Mouse (Mus musculus) lung, embryonic 15.5 days (tissue): ENCODE data around the gene Erv3. TPM values are rescaled to one million over a fixed set of nuclear protein-coding genes. Genes with fewer than 3 reads are reported as not detected.

ENCODE experiments used
- ATAC-seq: fragments of 200-750 bp; cut with Nextera tagmentation; 2 replicates; pipeline ENCODE4 v1.8.0; 2017; ENCODE audit warnings: moderate number of reproducible peaks, borderline replicate concordance; ENCODE audit not compliant: low FRiP score, low TSS enrichment; ENCODE audit errors: extremely low read depth
- H3K27ac ChIP-seq: fragments of 300-500 bp; sonication (generic); 2 replicates; pipeline ENCODE4 v1.5.1; 2015; ENCODE audit warnings: moderate library complexity, mild to moderate bottlenecking, inconsistent platforms
- H3K27me3 ChIP-seq: fragments of 300-500 bp; sonication (generic); 2 replicates; pipeline ENCODE4 v1.6.1; 2015; ENCODE audit warnings: inconsistent platforms
- H3K36me3 ChIP-seq: fragments of 300-500 bp; sonication (generic); 2 replicates; pipeline ENCODE4 v1.6.1; 2015; ENCODE audit warnings: inconsistent platforms
- H3K4me1 ChIP-seq: fragments of 300-500 bp; sonication (generic); 2 replicates; pipeline ENCODE4 v1.6.1; 2015; ENCODE audit warnings: inconsistent platforms
- H3K4me2 ChIP-seq: fragments of 300-500 bp; sonication (generic); 2 replicates; pipeline ENCODE4 v1.6.1; 2015; ENCODE audit warnings: inconsistent platforms, mild to moderate bottlenecking, moderate library complexity
- H3K4me3 ChIP-seq: fragments of 300-500 bp; sonication (generic); 2 replicates; pipeline ENCODE4 v1.5.1; 2015; ENCODE audit warnings: mild to moderate bottlenecking, inconsistent platforms
- H3K9ac ChIP-seq: fragments of 300-500 bp; sonication (generic); 2 replicates; pipeline ENCODE4 v1.6.1; 2015; ENCODE audit warnings: inconsistent platforms
- H3K9me3 ChIP-seq: fragments of 300-500 bp; sonication (generic); 2 replicates; pipeline ENCODE4 v1.6.1; 2016; ENCODE audit warnings: inconsistent platforms
- WGBS: fragments of 180-500 bp; shearing (Covaris S2); methylation state at CpG from one replicate; pipeline ENCODE4 v1.1.7; 2015; 5-methylcytosine and 5-hydroxymethylcytosine counted together
- polyA plus RNA-seq: library from polyadenylated mRNA; unstranded; fragments of >200 nt; fragmentation: Nextera tagmentation; extraction: Ambion mirVana; gene quantifications from 2 replicates; pipeline ENCODE4 v1.2.1, GENCODE M21; 2015

Erv3 gene
- polyA plus RNA-seq, 1 experiment from 2014 or later: not detected

GRCm38 (mm10) chr2:131895106-131895505 lies 35.6 kb upstream of the Erv3 start:
- H3K4me1 ChIP-seq: peaks cover 20% of the 10 kb centered on the region
- WGBS: 81% methylated on average over 2 of the region's 2 CpGs
- no peak for ATAC-seq
- H3K4me2 ChIP-seq: no peak overlapping the region
- H3K9me3 ChIP-seq: no peaks in the 10 kb centered on the region
- H3K27me3 ChIP-seq: no peaks in the 10 kb centered on the region
- H3K9ac ChIP-seq: no peak overlapping the region
- no peaks in the 10 kb centered on the region for H3K36me3 ChIP-seq
- H3K27ac ChIP-seq: no peak overlapping the region
- H3K4me3 ChIP-seq: no peak overlapping the region

DNA sequence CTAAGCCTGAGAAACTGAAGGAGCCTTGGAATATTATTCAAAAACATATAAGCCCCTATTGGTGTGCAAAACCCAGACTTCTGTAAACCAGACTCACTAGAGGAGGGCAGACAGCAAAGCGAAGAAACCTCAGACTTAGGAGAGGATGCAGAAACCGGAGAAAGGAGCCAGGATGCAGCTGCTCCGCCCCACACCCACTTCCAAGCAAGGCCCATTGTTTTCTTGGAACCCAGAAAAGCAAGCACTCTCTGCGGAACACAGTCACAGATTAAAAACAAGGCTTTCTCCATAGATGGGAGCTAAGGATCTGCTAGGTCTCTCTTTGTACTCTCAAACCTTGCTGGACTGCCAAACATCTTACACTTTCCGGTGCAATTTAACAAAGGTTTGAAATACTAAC lies 33.0 kb upstream of the Erv3 start:
- H3K9ac ChIP-seq: no peak overlapping the region
- WGBS: 43% methylated on average over 5 of the region's 5 CpGs
- H3K9me3 ChIP-seq: no peaks in the 10 kb centered on the region
- no peaks in the 10 kb centered on the region for H3K36me3 ChIP-seq
- no peak overlapping the region for H3K4me3 ChIP-seq
- peaks cover 33% of the 10 kb centered on the region for H3K4me1 ChIP-seq
- 0 out of 2 replicates have a peak, but pooled peaks have one; percentile 39 for ATAC-seq
- H3K4me2 ChIP-seq: no peak overlapping the region
- no peaks in the 10 kb centered on the region for H3K27me3 ChIP-seq
- H3K27ac ChIP-seq: peak overlapping the region; percentile 77

DNA sequence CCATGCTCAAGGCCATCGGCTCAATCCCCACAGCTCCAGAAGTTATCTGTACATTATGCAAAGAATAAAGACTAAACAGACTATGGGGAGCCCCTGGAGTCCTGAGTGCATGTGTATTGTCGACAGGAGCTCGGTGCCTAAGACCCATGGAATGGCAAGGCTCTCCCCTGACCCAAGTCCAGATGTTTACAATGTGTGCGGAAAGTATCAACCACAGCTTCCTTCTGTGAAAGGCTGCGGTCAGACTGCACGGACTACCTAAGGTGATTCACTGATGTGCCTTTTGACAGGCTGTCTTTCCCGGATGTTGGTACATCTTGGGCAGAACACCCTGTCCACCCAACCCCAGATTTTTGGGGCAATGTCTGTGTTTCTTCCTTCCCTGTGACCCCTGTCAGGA lies 28.7 kb upstream of the Erv3 start:
- Histone ChIP-seq H3K27me3 (no peaks in the 10 kb centered on the region), H3K9me3 (no peaks in the 10 kb centered on the region), H3K9ac (no peak overlapping the region), H3K4me2 (no peak overlapping the region), H3K36me3 (no peaks in the 10 kb centered on the region), H3K4me3 (no peak overlapping the region), H3K4me1 (peaks cover 33% of the 10 kb centered on the region), H3K27ac (no peak overlapping the region)
- ATAC-seq: 0 out of 2 replicates have a peak, but pooled peaks have one; percentile 35
- 25% methylated on average over 7 of the region's 7 CpGs for WGBS

DNA sequence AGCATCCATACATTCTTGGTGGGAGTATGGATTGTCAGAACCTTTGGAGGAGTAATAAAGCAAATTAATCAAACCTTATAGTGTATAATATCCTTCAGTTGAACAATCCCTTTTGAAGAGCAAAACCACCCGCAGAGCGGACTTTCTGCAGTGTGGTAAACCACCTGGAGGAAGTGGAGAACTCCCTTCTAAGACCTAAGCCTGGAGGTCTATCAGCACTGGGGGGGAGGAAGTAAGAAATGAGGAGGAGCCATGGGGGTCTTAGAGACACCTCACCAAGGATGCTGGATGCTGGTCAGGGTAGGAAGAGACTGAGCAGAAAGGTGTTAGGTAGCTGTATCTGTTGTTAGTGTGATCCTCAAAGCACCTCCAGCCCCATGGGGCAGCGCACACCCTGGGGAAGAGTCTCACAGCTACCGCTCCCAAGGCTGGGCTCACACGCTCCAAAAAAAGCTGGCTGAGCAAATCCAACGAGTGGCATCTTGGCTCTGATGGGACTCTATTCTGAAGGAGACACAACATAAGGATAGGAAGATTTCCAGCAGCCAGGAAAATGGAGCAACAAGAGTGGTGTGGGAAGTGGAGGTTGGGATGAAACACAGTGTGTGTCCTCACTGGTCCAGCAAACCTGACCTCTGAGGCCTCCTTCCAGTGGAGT lies 27.1 kb upstream of the Erv3 start:
- WGBS: 77% methylated on average over 6 of the region's 6 CpGs
- peaks cover 25% of the 10 kb centered on the region for H3K4me1 ChIP-seq
- no peak overlapping the region for H3K9ac ChIP-seq
- ATAC-seq: no peak
- H3K36me3 ChIP-seq: no peaks in the 10 kb centered on the region
- H3K4me3 ChIP-seq: no peak overlapping the region
- no peaks in the 10 kb centered on the region for H3K27me3 ChIP-seq
- no peak overlapping the region for H3K4me2 ChIP-seq
- no peak overlapping the region for H3K27ac ChIP-seq
- no peaks in the 10 kb centered on the region for H3K9me3 ChIP-seq

GRCm38 (mm10) chr2:131883136-131883535 lies 23.6 kb upstream of the Erv3 start:
- H3K36me3 ChIP-seq: no peaks in the 10 kb centered on the region
- H3K4me1 ChIP-seq: peaks cover 2% of the 10 kb centered on the region; the same call in 1 of the 2 replicates
- WGBS: 38% methylated on average over 2 of the region's 2 CpGs
- H3K4me3 ChIP-seq: no peak overlapping the region
- H3K9me3 ChIP-seq: no peaks in the 10 kb centered on the region
- no peak overlapping the region for H3K4me2 ChIP-seq
- H3K27me3 ChIP-seq: no peaks in the 10 kb centered on the region
- no peak overlapping the region for H3K27ac ChIP-seq
- no peak for ATAC-seq
- no peak overlapping the region for H3K9ac ChIP-seq

DNA sequence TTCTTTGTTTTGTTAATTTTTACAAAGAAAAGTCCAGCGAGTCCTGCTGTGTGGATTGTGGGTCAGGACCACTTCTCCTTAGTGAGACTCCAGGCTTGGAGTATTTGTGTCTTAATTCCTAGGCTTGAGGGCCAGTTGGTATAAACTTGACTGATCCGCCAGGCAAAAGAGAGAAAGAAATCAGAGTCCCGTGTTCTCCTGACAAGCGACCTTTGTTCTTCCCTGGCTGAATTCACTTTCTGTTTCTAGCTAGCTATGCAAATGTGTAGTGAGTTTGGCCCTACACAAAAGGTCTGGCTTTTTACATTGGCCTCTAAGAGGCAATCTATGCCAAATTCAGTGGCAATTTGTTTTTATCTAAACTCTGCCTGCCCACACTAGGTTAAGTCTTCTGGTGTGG lies 22.2 kb upstream of the Erv3 start:
- H3K4me3 ChIP-seq: no peak overlapping the region
- H3K9me3 ChIP-seq: no peaks in the 10 kb centered on the region
- H3K9ac ChIP-seq: no peak overlapping the region
- H3K4me1 ChIP-seq: no peaks in the 10 kb centered on the region
- no peak overlapping the region for H3K4me2 ChIP-seq
- H3K36me3 ChIP-seq: no peaks in the 10 kb centered on the region
- WGBS: 60% methylated on average over 4 of the region's 4 CpGs
- H3K27ac ChIP-seq: no peak overlapping the region
- H3K27me3 ChIP-seq: no peaks in the 10 kb centered on the region
- no peak for ATAC-seq

- WGBS: 83% methylated on average over 7 of the region's 7 CpGs
- no peak for ATAC-seq
Observed at GRCm38 (mm10) chr2:131876551-131877265, 17.2 kb upstream of the Erv3 start.

GRCm38 (mm10) chr2:131873376-131873775 lies 13.8 kb upstream of the Erv3 start:
- no peaks in the 10 kb centered on the region for H3K36me3 ChIP-seq
- H3K27ac ChIP-seq: no peak overlapping the region
- H3K27me3 ChIP-seq: no peaks in the 10 kb centered on the region
- H3K4me1 ChIP-seq: no peaks in the 10 kb centered on the region
- WGBS: 83% methylated on average over 1 of the region's 1 CpGs
- no peak overlapping the region for H3K4me2 ChIP-seq
- ATAC-seq: no peak
- H3K4me3 ChIP-seq: no peak overlapping the region
- no peaks in the 10 kb centered on the region for H3K9me3 ChIP-seq
- no peak overlapping the region for H3K9ac ChIP-seq

More at GRCm38 (mm10) chr2:131876551-131877265, 17.2 kb upstream of the Erv3 start:
- H3K36me3 ChIP-seq: no peaks in the 10 kb centered on the region
- no peak overlapping the region for H3K4me2 ChIP-seq
- H3K4me1 ChIP-seq: no peaks in the 10 kb centered on the region
- H3K27ac ChIP-seq: no peak overlapping the region
- H3K9ac ChIP-seq: no peak overlapping the region
- H3K27me3 ChIP-seq: no peaks in the 10 kb centered on the region
- no peak overlapping the region for H3K4me3 ChIP-seq
- no peaks in the 10 kb centered on the region for H3K9me3 ChIP-seq

DNA sequence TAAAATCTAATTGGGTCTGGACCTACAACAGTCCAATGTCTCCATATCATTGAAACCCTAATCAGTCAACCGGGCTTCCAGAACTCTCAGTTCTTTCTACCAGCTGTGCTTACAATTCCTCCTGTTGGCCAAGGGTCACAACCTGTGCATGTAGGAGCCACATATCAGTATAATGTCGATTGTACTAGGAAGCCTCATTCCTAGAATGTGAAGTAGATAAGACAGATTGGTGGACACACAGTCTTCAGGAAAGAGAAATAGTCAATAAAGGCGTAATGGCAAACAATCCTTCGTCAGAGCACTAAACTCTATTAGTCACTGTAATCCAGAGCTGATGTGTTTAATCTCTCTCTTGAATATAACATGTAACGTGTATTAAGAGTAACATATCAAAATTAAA lies 9.4 kb upstream of the Erv3 start:
- ATAC-seq: no peak
- WGBS: 72% methylated on average over 5 of the region's 5 CpGs
- Histone ChIP-seq H3K4me3 (no peak overlapping the region), H3K27me3 (no peaks in the 10 kb centered on the region), H3K4me2 (no peak overlapping the region), H3K27ac (no peak overlapping the region), H3K9ac (no peak overlapping the region), H3K36me3 (no peaks in the 10 kb centered on the region), H3K4me1 (no peaks in the 10 kb centered on the region), H3K9me3 (no peaks in the 10 kb centered on the region)

GRCm38 (mm10) chr2:131866676-131867075 lies 7.1 kb upstream of the Erv3 start:
- H3K4me3 ChIP-seq: no peak overlapping the region
- no peaks in the 10 kb centered on the region for H3K27me3 ChIP-seq
- no peaks in the 10 kb centered on the region for H3K4me1 ChIP-seq
- no peak overlapping the region for H3K27ac ChIP-seq
- ATAC-seq: no peak
- H3K9ac ChIP-seq: no peak overlapping the region
- no peaks in the 10 kb centered on the region for H3K9me3 ChIP-seq
- no peak overlapping the region for H3K4me2 ChIP-seq
- no peaks in the 10 kb centered on the region for H3K36me3 ChIP-seq

DNA sequence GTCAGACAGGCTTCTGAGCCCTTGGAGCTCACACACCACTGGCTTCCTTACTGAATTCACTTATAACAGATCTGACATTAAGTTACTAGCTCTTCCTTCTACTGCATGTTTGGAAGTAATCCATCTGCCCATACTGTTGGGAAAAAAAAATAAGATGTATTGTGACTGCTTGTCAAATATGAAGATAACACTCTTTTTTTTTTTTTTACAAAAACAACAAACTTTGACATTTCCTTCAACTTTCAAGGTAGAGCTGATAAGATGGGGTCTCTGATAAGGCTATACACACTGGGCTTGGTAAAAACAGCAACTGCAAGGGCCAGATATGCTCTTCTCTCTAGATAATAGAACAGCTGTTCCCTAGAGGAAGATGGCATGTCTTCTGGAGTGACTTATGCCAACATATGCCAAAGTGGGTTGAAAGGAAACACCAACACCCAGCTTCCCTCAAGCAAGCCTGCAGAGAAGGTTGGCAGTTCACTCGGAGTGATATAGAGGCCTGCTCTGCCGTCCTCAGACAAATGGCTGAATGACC lies 4.8 kb upstream of the Erv3 start:
- Histone ChIP-seq H3K36me3 (no peaks in the 10 kb centered on the region), H3K27me3 (no peaks in the 10 kb centered on the region), H3K4me1 (no peaks in the 10 kb centered on the region), H3K27ac (no peak overlapping the region), H3K4me3 (no peak overlapping the region), H3K9ac (no peak overlapping the region), H3K9me3 (no peaks in the 10 kb centered on the region), H3K4me2 (no peak overlapping the region)
- no peak for ATAC-seq
- WGBS: 59% methylated on average over 2 of the region's 2 CpGs

- WGBS: 58% methylated on average over 3 of the region's 3 CpGs
- no peaks in the 10 kb centered on the region for H3K36me3 ChIP-seq
- no peaks in the 10 kb centered on the region for H3K27me3 ChIP-seq
- H3K9ac ChIP-seq: no peak overlapping the region
- no peak for ATAC-seq
- H3K4me1 ChIP-seq: no peaks in the 10 kb centered on the region
- H3K27ac ChIP-seq: no peak overlapping the region
- no peaks in the 10 kb centered on the region for H3K9me3 ChIP-seq
- no peak overlapping the region for H3K4me3 ChIP-seq
- no peak overlapping the region for H3K4me2 ChIP-seq
Observed at GRCm38 (mm10) chr2:131863472-131863871, 3.9 kb upstream of the Erv3 start.
